Mouse (Mus musculus) brain, embryonic 14.5 days (tissue): Measurements from ENCODE around the gene Slc5a10.

Source experiments
- CTCF ChIP-seq: fragments of 200-500 bp; IDR thresholded peaks from 2 replicates; pipeline ENCODE4 v1.5.1; 2012; ENCODE audit warnings: inconsistent platforms, mild to moderate bottlenecking, moderate library complexity, borderline replicate concordance; ENCODE audit not compliant: insufficient read depth, insufficient read length; ENCODE audit errors: extremely low read depth
- POLR2A ChIP-seq: fragments of 200-500 bp; IDR thresholded peaks from 2 replicates; pipeline ENCODE4 v1.6.1; 2012; ENCODE audit warnings: mild to moderate bottlenecking, inconsistent platforms, borderline replicate concordance; ENCODE audit not compliant: poor library complexity, insufficient read depth, insufficient read length, severe bottlenecking; ENCODE audit errors: extremely low read depth

DNA sequence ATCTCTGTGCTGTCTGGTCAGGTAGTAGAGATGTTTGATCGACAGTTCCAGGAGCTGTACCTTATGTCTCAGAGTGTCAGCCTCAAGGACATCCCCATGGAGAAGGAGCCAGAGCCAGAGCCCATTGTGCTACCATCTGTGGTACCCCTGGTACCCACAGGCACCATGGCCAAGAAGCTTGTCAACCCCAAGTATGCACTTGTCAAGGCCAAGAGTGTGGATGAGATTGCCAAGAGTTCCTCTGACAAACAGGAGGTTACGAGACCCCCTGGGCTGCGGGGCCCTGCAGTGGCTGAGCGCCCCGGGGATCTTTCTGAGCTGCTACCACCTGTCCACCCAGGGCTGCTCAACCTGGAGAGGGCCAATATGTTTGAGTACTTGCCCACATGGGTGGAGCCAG lies 18.1 kb downstream of the Slc5a10 start:
- no peak for TF ChIP-seq POLR2A
- no peak for TF ChIP-seq CTCF
